Mouse (Mus musculus) heart, embryonic 13.5 days (tissue): ENCODE measurements around the gene Tubgcp2. TPM values are rescaled to one million over a fixed set of nuclear protein-coding genes. Genes with fewer than 3 reads are reported as not detected.

Source experiments
- microRNA counts: library from miRNA; unstranded; fragments of <30 nt; microRNA quantifications from one replicate; lab custom pipeline; 2016
- microRNA-seq: library from miRNA; unstranded; fragments of <30 nt; microRNA quantifications from one replicate; pipeline ENCODE4, GENCODE M21; 2016
- polyA plus RNA-seq: library from polyadenylated mRNA; unstranded; fragments of >200 nt; fragmentation: Nextera tagmentation; extraction: Ambion mirVana; gene quantifications from 2 replicates; pipeline ENCODE4 v1.2.1, GENCODE M21; 2015

The Tubgcp2 gene
- polyA plus RNA-seq, 1 experiment from 2014 or later: 37.0 TPM

MicroRNAs encoded within 50 kb of the gene (microRNA counts, 519-probe panel; counts per million panel counts)
- 209 counts per million, percentile 61 among the panel's probes with 10 or more counts for microRNA mmu-miR-202-3p (lab: Ali Mortazavi, UCI)
- 1,635 counts per million, percentile 62 among the panel's probes with 10 or more counts for microRNA mmu-miR-202-5p (lab: Ali Mortazavi, UCI)

Small RNA genes lying within 50 kb of the gene (microRNA-seq; reads per million reads assigned to microRNA genes)
- gene Mir202 (not detected), gene Mir7062 (0.82 reads per million), gene mmu-mir-7686 (not detected)

Other genes starting within 250 kb of the Tubgcp2 start
- 0.13 and 0.14 TPM in 2 replicates for gene Adgra1, start 202.5 kb downstream of the Tubgcp2 start, polyA plus RNA-seq
- 0.04 and 0.11 TPM in 2 replicates for gene Kndc1, start 142.0 kb downstream of the Tubgcp2 start, polyA plus RNA-seq
- not detected in 2 replicates for gene Utf1, start 92.9 kb downstream of the Tubgcp2 start, polyA plus RNA-seq
- 0.28 TPM in 1 of 2 replicates, not detected in the other for gene 6430531B16Rik, start 57.9 kb downstream of the Tubgcp2 start, polyA plus RNA-seq
- gene Adam8, start 44.1 kb downstream of the Tubgcp2 start, polyA plus RNA-seq: 0.83 and 1.0 TPM in 2 replicates
- gene Zfp511, start 278 bp downstream of the Tubgcp2 start, polyA plus RNA-seq: 27.7 and 33.6 TPM in 2 replicates
- gene Msx3, start 12.4 kb upstream of the Tubgcp2 start, polyA plus RNA-seq: not detected in 2 replicates
- 0.25 and 0.66 TPM in 2 replicates for gene Caly, start 45.9 kb upstream of the Tubgcp2 start, polyA plus RNA-seq
- gene Prap1, start 56.7 kb upstream of the Tubgcp2 start, polyA plus RNA-seq: 0.33 TPM in 1 of 2 replicates, not detected in the other
- gene Fuom, start 65.8 kb upstream of the Tubgcp2 start, polyA plus RNA-seq: 74.4 and 80.9 TPM in 2 replicates
- gene Paox, start 79.1 kb upstream of the Tubgcp2 start, polyA plus RNA-seq: 10.9 and 14.4 TPM in 2 replicates
- gene Echs1, start 79.8 kb upstream of the Tubgcp2 start, polyA plus RNA-seq: 169 and 182 TPM in 2 replicates
- 27.2 and 30.5 TPM in 2 replicates for gene Mtg1, start 100.9 kb upstream of the Tubgcp2 start, polyA plus RNA-seq
- gene Sprn, start 118.2 kb upstream of the Tubgcp2 start, polyA plus RNA-seq: 0.10 TPM in 1 of 2 replicates, not detected in the other
- gene Olfr522, start 128.1 kb upstream of the Tubgcp2 start, polyA plus RNA-seq: not detected in 2 replicates
- gene Olfr523, start 136.5 kb upstream of the Tubgcp2 start, polyA plus RNA-seq: not detected in 2 replicates
- not detected in 2 replicates for gene Olfr524, start 169.3 kb upstream of the Tubgcp2 start, polyA plus RNA-seq
- gene Cd163l1, start 181.6 kb upstream of the Tubgcp2 start, polyA plus RNA-seq: 0.39 TPM in 1 of 2 replicates, not detected in the other
- not detected in 2 replicates for gene 5830411N06Rik, start 210.6 kb upstream of the Tubgcp2 start, polyA plus RNA-seq